Mouse (Mus musculus) small intestine, adult 2 months (tissue): ENCODE data around the gene Smarcc2.

Experiments
- CTCF ChIP-seq: fragments of 200-500 bp; IDR thresholded peaks from 2 replicates; pipeline ENCODE4 v1.5.1; 2012; ENCODE audit warnings: low read depth, mild to moderate bottlenecking, control low read depth, inconsistent platforms, low read length, moderate library complexity, mixed read lengths; ENCODE audit not compliant: insufficient replicate concordance, insufficient read length; ENCODE audit errors: extremely low read depth
- POLR2A ChIP-seq: fragments of 200-500 bp; IDR thresholded peaks from 2 replicates; pipeline ENCODE4 v1.6.1; 2012; ENCODE audit warnings: low read depth, mild to moderate bottlenecking, control low read depth, inconsistent platforms, low read length, moderate library complexity

DNA sequence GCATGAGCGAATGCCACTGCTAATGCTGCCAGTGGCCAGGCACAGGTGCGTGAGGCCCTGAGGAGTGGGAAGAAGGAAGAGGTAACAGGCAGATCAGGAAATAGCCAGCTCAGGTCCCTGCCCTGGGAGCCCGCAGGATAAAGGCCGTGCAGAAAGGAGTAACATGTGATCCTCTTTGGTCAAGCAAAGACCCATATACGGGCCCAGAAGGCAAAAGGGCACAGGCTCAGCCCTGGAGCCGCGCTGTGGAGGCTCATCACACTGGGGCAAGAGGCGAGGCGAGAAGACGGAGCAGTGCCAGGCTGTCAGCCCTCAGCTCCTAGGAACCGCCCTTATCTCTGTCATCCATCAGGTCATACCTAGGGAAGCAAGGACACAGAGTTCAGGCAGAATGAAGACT, 51.3 kb downstream of the Smarcc2 start:
- no peak for TF ChIP-seq CTCF
- no peak for TF ChIP-seq POLR2A
